Mouse (Mus musculus): ENCODE data around the gene Lrrc28.

GRCm38 (mm10) chr7:67515621-67516020 is 129.4 kb downstream of the Lrrc28 start:
- TF ChIP-seq POLR2A (IDR thresholded peaks at IDR 0.05; ENCODE audit: insufficient read depth, low read depth, low read length): no peak
- TF ChIP-seq CTCF (IDR thresholded peaks at IDR 0.05): no peak
